In genomic region chr15:102160415-102161060, GRCm38 (mm10) we compare ENCODE assay signal across 24 mouse cellular contexts. TPM values are rescaled to one million over a fixed set of nuclear protein-coding genes. Genes with fewer than 3 reads are reported as not detected.
DNase-seq lines count a peak whose midpoint lies in the region; ATAC-seq and TF ChIP-seq lines count a peak whose summit lies in the region.
"Had no signal": no experiment of that assay in that cellular context is flagged by ENCODE, and none has a peak within 500 bp of the region (broad histone marks: within the 10 kb centered on the region; RNA-seq: fewer than 3 reads in every experiment).

No protein-coding gene starts in this region.

- no peak for TF ChIP-seq CTCF in E14TG2a.4 (conservative IDR thresholded peaks at IDR 0.05; ENCODE audit: low read length)

- peaks cover 67% of the 10 kb centered on the region for H3K4me1 ChIP-seq in E14TG2a.4 (replicated peaks; ENCODE audit: low read depth, low read length)
- H3K4me1 ChIP-seq: embryonic facial prominence, embryonic 12.5 days had no signal

- ATAC-seq in activated CD4-positive, CD25-positive, alpha-beta regulatory T cell, adult 4 months = peak; percentile 43
- ATAC-seq: forebrain, embryonic 13.5 days; liver, embryonic 12.5 days; Patski had no signal

- DNase-seq in heart, adult 11 months = peak; percentile 88
- DNase-seq in heart, postnatal 4 days = no peak
- peak; percentile 25 to 53 for DNase-seq in natural killer cell, adult 2 months (ENCODE audit: low spot score in 2 of 2)
- DNase-seq in ovary, adult 18-20 months (ENCODE audit: low spot score) = no peak
- DNase-seq in layer of hippocampus, adult 18-20 months (ENCODE audit: low spot score in 2 of 2) = no peak
- DNase-seq in lung, postnatal 4 days = no peak
- DNase-seq: cerebellum, adult 9-10 months; gastrocnemius, postnatal 10 days; kidney, adult 8-10 months; kidney, postnatal 36 days; lung, adult 2 months; right cerebral cortex, postnatal 14 days had no signal

- peaks cover 4% of the 10 kb centered on the region for H3K27me3 ChIP-seq in E14TG2a.4 (ENCODE audit: insufficient read depth, low read length)
- H3K27me3 ChIP-seq: embryonic facial prominence, embryonic 12.5 days; forebrain, embryonic 13.5 days; hindbrain, embryonic 12.5 days; limb, embryonic 12.5 days; liver, embryonic 12.5 days; neural tube, embryonic 13.5 days; Patski had no signal

- no peaks in the 10 kb centered on the region for H3K9me3 ChIP-seq in E14TG2a.4 (ENCODE audit: low read length)
- H3K9me3 ChIP-seq: embryonic facial prominence, embryonic 12.5 days; forebrain, embryonic 13.5 days; hindbrain, embryonic 12.5 days; limb, embryonic 12.5 days; liver, embryonic 12.5 days; neural tube, embryonic 13.5 days had no signal

- H3K36me3 ChIP-seq in E14TG2a.4 (ENCODE audit: insufficient read depth, low read length) = no peaks in the 10 kb centered on the region
- H3K36me3 ChIP-seq: embryonic facial prominence, embryonic 12.5 days; hindbrain, embryonic 12.5 days; limb, embryonic 12.5 days; neural tube, embryonic 13.5 days had no signal

- H3K4me3 ChIP-seq in E14TG2a.4 (replicated peaks; ENCODE audit: low read length) = peak overlapping the region; percentile 71
- H3K4me3 ChIP-seq: embryonic facial prominence, embryonic 12.5 days; erythroblast, embryonic 14.5 days; forebrain, embryonic 13.5 days; hindbrain, embryonic 12.5 days; limb, embryonic 12.5 days; liver, embryonic 12.5 days; neural tube, embryonic 13.5 days had no signal

RNA-seq across cellular contexts. Expression of gene Soat2, which starts 10.2 kb away (rescaled TPM):
- total RNA-seq in heart, postnatal 4 days (2021) = under 1 TPM; 0.11 to 0.17 TPM
- 1 to 10 TPM; 1.2 to 1.5 TPM for polyA plus RNA-seq in activated CD4-positive, CD25-positive, alpha-beta regulatory T cell, adult 4 months (2017; shearing (Covaris generic))
- under 1 TPM in 1 of 2 experiments, not detected in 1; 0.15 TPM for total RNA-seq in layer of hippocampus, adult 18-20 months (2021)
- total RNA-seq: layer of hippocampus, postnatal 14 days had no signal
- polyA plus RNA-seq: limb, embryonic 12.5 days; midbrain, embryonic 11.5 days had no signal

RNA-seq across cellular contexts. Expression of gene Igfbp6, which starts 16.4 kb away (rescaled TPM):
- 10 to 100 TPM; 10.0 to 12.5 TPM for total RNA-seq in heart, postnatal 4 days (2021)
- under 1 TPM in 1 of 2 experiments, not detected in 1; 0.81 TPM for polyA plus RNA-seq in activated CD4-positive, CD25-positive, alpha-beta regulatory T cell, adult 4 months (2017; shearing (Covaris generic))
- total RNA-seq in layer of hippocampus, adult 18-20 months (2021) = 10 to 100 TPM; 11.7 to 12.9 TPM
- polyA plus RNA-seq: hindbrain, embryonic 12.5 days had no signal

RNA-seq across cellular contexts. Expression of gene Spryd3, which starts 24.5 kb away (rescaled TPM):
- 10 to 100 TPM; 19.9 to 22.6 TPM for total RNA-seq in heart, postnatal 4 days (2021)
- 10 to 100 TPM; 19.5 to 42.0 TPM for polyA plus RNA-seq in activated CD4-positive, CD25-positive, alpha-beta regulatory T cell, adult 4 months (2017; shearing (Covaris generic))
- total RNA-seq in layer of hippocampus, adult 18-20 months (2021) = 100 to 1,000 TPM; 156 to 165 TPM

RNA-seq across cellular contexts. Expression of gene Zfp740, which starts 42.5 kb away (rescaled TPM):
- 10 to 100 TPM; 45.3 to 49.4 TPM for total RNA-seq in heart, postnatal 4 days (2021)
- polyA plus RNA-seq in activated CD4-positive, CD25-positive, alpha-beta regulatory T cell, adult 4 months (2017; shearing (Covaris generic)) = 10 to 100 TPM; 21.5 to 23.1 TPM
- 10 to 100 TPM; 66.1 to 71.8 TPM for total RNA-seq in layer of hippocampus, adult 18-20 months (2021)

RNA-seq across cellular contexts. Expression of gene Csad, which starts 44.0 kb away (rescaled TPM):
- 10 to 100 TPM; 26.8 to 29.9 TPM for total RNA-seq in heart, postnatal 4 days (2021)
- 1 to 10 TPM; 6.6 to 9.3 TPM for polyA plus RNA-seq in activated CD4-positive, CD25-positive, alpha-beta regulatory T cell, adult 4 months (2017; shearing (Covaris generic))
- 10 to 100 TPM; 33.3 to 37.4 TPM for total RNA-seq in layer of hippocampus, adult 18-20 months (2021)

Comparison
In these comparisons a context has a peak if more than half of its experiments do, and no peak if none do; other contexts are left out.
1. DNase-seq: peak in heart, adult 11 months (single experiment) and natural killer cell, adult 2 months (2 of 2); none in heart, postnatal 4 days (single experiment), ovary, adult 18-20 months (single experiment), layer of hippocampus, adult 18-20 months (0 of 2) and lung, postnatal 4 days (0 of 2).
2. RNA of gene Spryd3, which starts 24.5 kb away (total RNA-seq): 156 to 165 TPM in layer of hippocampus, adult 18-20 months; 19.9 to 22.6 TPM in heart, postnatal 4 days; every median in the first group is over 4 times any median in the second.